Comparison of ENCODE assay signal across 9 mouse cellular contexts in genomic region chr17:75470885-75471610, GRCm38 (mm10). TPM values are rescaled to one million over a fixed set of nuclear protein-coding genes. Genes with fewer than 3 reads are reported as not detected.
"Had no signal": no experiment of that assay in that cellular context is flagged by ENCODE, and none has a peak within 500 bp of the region (broad histone marks: within the 10 kb centered on the region; RNA-seq: fewer than 3 reads in every experiment).

No protein-coding gene starts in this region.

- DNase-seq: kidney, postnatal 14 days; kidney, postnatal 4 days; liver, embryonic 13.5 days; lung, adult 2 months; lung, postnatal 14 days; midbrain, embryonic 14.5 days; thymus, adult 18-20 months; thymus, postnatal 36 days had no signal

- H3K27ac ChIP-seq: liver, embryonic 13.5 days had no signal

- H3K4me3 ChIP-seq: liver, embryonic 13.5 days had no signal

RNA-seq across cellular contexts. Expression of gene Rasgrp3, which starts 35.4 kb away (rescaled TPM):
- total RNA-seq: megakaryocyte-erythroid progenitor cell, adult 5-6 weeks had no signal
